Mouse (Mus musculus) limb, embryonic 14.5 days (tissue): ENCODE data around the gene Olfr66. TPM values are rescaled to one million over a fixed set of nuclear protein-coding genes. Genes with fewer than 3 reads are reported as not detected.

Experiments
- ATAC-seq: fragments of 200-750 bp; cut with Nextera tagmentation; 2 replicates; pipeline ENCODE4 v1.8.0; 2017; ENCODE audit warnings: low read depth, moderate number of reproducible peaks, moderate TSS enrichment; ENCODE audit not compliant: low FRiP score
- DNase-seq: peaks from one replicate; pipeline ENCODE4 v3.0.0-alpha.2; 2015; ENCODE audit warnings: low spot score
- H3K27ac ChIP-seq: fragments of 300-500 bp; sonication (generic); replicated peaks from 2 replicates; pipeline ENCODE4 v1.5.1; 2014; ENCODE audit warnings: low read depth, mild to moderate bottlenecking, low read length, moderate library complexity, mixed read lengths
- H3K27me3 ChIP-seq: fragments of 300-500 bp; sonication (generic); 2 replicates; pipeline ENCODE4 v1.6.1; 2014; ENCODE audit warnings: low read length, mixed read lengths; ENCODE audit not compliant: control insufficient read depth, insufficient read depth
- H3K36me3 ChIP-seq: fragments of 300-500 bp; sonication (generic); 2 replicates; pipeline ENCODE4 v1.6.1; 2014; ENCODE audit warnings: mild to moderate bottlenecking, low read length, moderate library complexity, mixed read lengths; ENCODE audit not compliant: control insufficient read depth, insufficient read depth
- H3K4me1 ChIP-seq: fragments of 300-500 bp; sonication (generic); 2 replicates; pipeline ENCODE4 v1.6.1; 2014; ENCODE audit warnings: antibody characterized with exemption, low read length, mixed read lengths; ENCODE audit not compliant: control insufficient read depth, insufficient read depth
- H3K4me2 ChIP-seq: fragments of 300-500 bp; sonication (generic); replicated peaks from 2 replicates; pipeline ENCODE4 v1.6.1; 2014; ENCODE audit warnings: low read depth, mild to moderate bottlenecking, low read length, moderate library complexity; ENCODE audit not compliant: severe bottlenecking
- H3K4me3 ChIP-seq: fragments of 300-500 bp; sonication (generic); replicated peaks from 2 replicates; pipeline ENCODE4 v1.5.1; 2014; ENCODE audit warnings: low read length
- H3K9ac ChIP-seq: fragments of 300-500 bp; sonication (generic); 2 replicates; pipeline ENCODE4 v1.6.1; 2014; ENCODE audit warnings: mild to moderate bottlenecking, low read depth, low read length, moderate library complexity; ENCODE audit not compliant: severe bottlenecking
- H3K9me3 ChIP-seq: fragments of 300-500 bp; sonication (generic); 2 replicates; pipeline ENCODE4 v1.6.1; 2016; ENCODE audit warnings: low read length; ENCODE audit not compliant: control insufficient read depth
- POLR2A ChIP-seq: fragments of 200-500 bp; IDR thresholded peaks from 2 replicates; pipeline ENCODE4 v1.8.0; 2012; ENCODE audit warnings: inconsistent platforms, mild to moderate bottlenecking, moderate library complexity, borderline replicate concordance; ENCODE audit not compliant: insufficient read depth, insufficient read length; ENCODE audit errors: extremely low read depth
- WGBS: fragments of 180-500 bp; shearing (Covaris S2); extraction: QIAGEN DNeasy Blood & Tissue Kit; methylation state at CpG from one replicate; pipeline ENCODE4 v1.1.7; 2014; 5-methylcytosine and 5-hydroxymethylcytosine counted together
- polyA plus RNA-seq, 2 experiments: library from polyadenylated mRNA; depleted of rRNA in 1 of 2; stranded (reverse) in 1 of 2; unstranded in 1 of 2; fragments of >200 nt; fragmentation: Nextera tagmentation in 1 of 2; extraction: Ambion mirVana in 1 of 2; gene quantifications; 2 replicates each; pipeline versions ENCODE4 v1.2.1 to v1.2.3; 2012 to 2014

Olfr66 gene
- polyA plus RNA-seq, 2 experiments, result not detected

DNA sequence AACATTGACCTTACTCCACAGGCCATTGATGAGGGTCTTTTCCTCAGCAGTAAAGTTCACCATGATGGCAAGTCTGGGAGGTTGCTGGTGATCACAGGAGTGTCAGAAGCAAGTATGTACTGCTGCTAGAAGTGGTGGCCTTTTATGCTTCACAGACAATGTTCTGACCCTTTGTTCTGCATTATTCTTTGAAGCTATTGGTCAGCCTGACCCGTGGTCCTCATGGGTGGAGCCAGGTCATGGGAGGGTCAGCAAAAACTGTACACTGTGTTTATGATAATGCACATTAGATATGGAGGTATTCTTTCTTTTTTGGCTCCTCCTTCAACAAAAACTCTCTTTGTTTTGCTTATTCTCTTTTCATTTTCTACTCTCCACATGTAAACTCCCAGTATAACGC, 33.0 kb downstream of the Olfr66 start, which contains the start of gene Hbb-y:
Gene Hbb-y, minus strand, starts transcription at position 127 of the 400 bp plus-strand sequence.
- WGBS, result 76% methylated on average over 2 of the region's 2 CpGs
- H3K27me3 ChIP-seq, result no peaks in the 10 kb centered on the region
- H3K9me3 ChIP-seq, result no peaks in the 10 kb centered on the region
- DNase-seq, result no peak
- no peak for ATAC-seq
- H3K4me3 ChIP-seq, result no peak within 1 kb of the TSS
- no peak within 1 kb of the TSS for H3K27ac ChIP-seq
- H3K36me3 ChIP-seq, result no peaks in the 10 kb centered on the region
- H3K4me1 ChIP-seq, result no peaks in the 10 kb centered on the region
- H3K4me2 ChIP-seq, result no peak within 1 kb of the TSS
- no peak within 1 kb of the TSS for H3K9ac ChIP-seq
- TF ChIP-seq POLR2A, result no peak

DNA sequence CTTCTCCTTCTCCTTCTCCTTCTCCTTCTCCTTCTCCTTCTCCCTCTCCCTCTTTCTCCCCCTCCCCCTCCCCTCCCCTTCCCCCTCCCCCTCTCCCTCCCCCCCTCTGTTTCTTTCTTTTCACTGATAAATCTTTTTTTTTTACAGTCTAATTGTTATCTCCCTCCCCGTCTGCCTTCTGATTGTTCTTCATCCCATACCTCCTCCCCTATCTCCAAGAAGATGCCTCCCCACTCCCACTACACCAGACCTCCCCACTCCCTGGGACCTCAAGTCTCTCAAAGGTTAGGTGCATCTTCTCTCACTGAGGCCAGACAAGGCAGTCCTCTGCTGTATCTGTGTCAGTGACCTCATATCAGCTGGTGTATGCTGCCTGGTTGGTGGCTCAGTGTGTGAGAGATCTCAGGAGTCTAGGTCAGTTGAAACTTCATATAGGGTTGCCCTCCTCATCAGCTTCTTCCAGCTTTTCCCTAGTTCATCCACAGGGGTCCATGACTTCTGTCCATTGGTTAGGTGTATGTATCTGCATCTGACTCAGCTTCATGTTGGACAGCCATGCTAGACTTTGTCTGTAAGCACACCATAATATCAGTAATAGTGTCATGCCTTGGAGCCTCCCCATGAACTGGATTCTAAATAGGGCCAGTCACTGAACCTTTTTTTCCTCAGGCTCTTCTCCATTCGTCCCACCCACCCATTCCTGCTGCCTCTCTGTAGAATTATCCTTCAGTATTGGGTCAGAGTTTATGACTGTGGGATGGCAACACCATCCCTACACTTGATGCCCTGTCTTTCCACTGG, 41.3 kb downstream of the Olfr66 start:
- H3K4me2 ChIP-seq, result no peak overlapping the region
- DNase-seq, result no peak

DNA sequence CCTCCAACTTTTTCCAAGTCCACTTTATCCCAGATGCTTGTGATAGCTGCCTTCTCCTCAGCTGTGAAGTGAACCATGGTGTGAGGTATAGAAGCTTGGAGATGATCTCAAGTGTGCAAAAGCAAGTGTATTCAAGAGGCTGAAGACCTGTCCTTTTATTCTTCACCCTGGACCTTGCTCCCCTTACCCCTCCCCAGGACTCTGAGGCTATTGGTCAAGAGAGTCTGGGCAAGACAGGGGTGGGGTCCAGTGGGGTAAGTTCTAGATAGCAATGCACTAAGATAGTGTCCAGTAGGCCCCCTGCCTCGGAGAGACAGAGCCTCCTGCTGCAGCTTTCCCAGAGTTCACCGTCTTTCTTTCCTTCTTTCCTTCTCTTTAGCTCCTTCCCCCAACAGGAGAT, 43.0 kb downstream of the Olfr66 start, which contains the start of gene Hbb-bh1:
Gene Hbb-bh1, minus strand, starts transcription at position 131 of the 400 bp plus-strand sequence.
- DNase-seq (no peak), ATAC-seq (no peak)
- H3K4me2 ChIP-seq, result no peak within 1 kb of the TSS
- H3K4me1 ChIP-seq, result no peaks in the 10 kb centered on the region
- H3K27me3 ChIP-seq, result no peaks in the 10 kb centered on the region
- no peak for TF ChIP-seq POLR2A
- no peak within 1 kb of the TSS for H3K4me3 ChIP-seq
- no peaks in the 10 kb centered on the region for H3K36me3 ChIP-seq
- no peaks in the 10 kb centered on the region for H3K9me3 ChIP-seq
- no peak within 1 kb of the TSS for H3K27ac ChIP-seq
- 73% methylated on average over 2 of the region's 2 CpGs for WGBS
- H3K9ac ChIP-seq, result no peak within 1 kb of the TSS

More for the DNA sequence above, 41.3 kb downstream of the Olfr66 start:
- H3K4me3 ChIP-seq, result no peak overlapping the region
- TF ChIP-seq POLR2A, result no peak
- no peaks in the 10 kb centered on the region for H3K9me3 ChIP-seq
- no peak overlapping the region for H3K9ac ChIP-seq
- H3K36me3 ChIP-seq, result no peaks in the 10 kb centered on the region
- H3K27me3 ChIP-seq, result no peaks in the 10 kb centered on the region
- ATAC-seq, result no peak
- WGBS, result 35% methylated on average over 1 of the region's 2 CpGs
- H3K27ac ChIP-seq, result no peak overlapping the region
- H3K4me1 ChIP-seq, result no peaks in the 10 kb centered on the region

DNA sequence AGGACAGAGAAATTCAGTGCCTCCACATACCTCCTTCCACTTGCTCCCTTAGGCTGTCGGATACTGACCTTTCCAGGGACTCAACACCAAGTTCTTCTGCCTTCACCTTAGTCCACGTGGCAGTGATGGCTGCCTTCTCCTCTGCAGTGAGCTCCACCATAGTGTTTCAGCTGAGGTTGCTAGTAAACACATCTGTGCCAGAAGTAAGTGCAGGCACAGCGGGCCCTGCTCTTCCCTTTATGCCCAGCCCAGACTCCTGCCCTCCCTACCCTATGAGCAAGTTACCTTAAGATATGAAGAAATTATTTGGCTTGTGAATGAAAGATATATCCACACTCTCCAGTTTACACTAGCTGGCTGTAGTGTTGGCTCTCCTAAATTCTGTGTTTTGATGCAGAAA, 45.8 kb downstream of the Olfr66 start, which contains the start of gene Hbb-bh2:
Gene Hbb-bh2, minus strand, starts transcription at position 253 of the 400 bp plus-strand sequence.
- ATAC-seq (no peak), DNase-seq (no peak)
- Histone ChIP-seq H3K4me1 (no peaks in the 10 kb centered on the region), H3K4me2 (no peak within 1 kb of the TSS), H3K9ac (no peak within 1 kb of the TSS), H3K27ac (no peak within 1 kb of the TSS), H3K36me3 (no peaks in the 10 kb centered on the region), H3K4me3 (no peak within 1 kb of the TSS), H3K27me3 (no peaks in the 10 kb centered on the region), H3K9me3 (no peaks in the 10 kb centered on the region)
- 77% methylated on average over 3 of the region's 3 CpGs for WGBS
- no peak for TF ChIP-seq POLR2A

Other genes starting within 250 kb of the Olfr66 start
Only the 30 nearest of the 32 such genes appear.
- gene Olfr623, start 222.6 kb downstream of the Olfr66 start, polyA plus RNA-seq (2012; rRNA removed), result not detected in 2 replicates
- not detected in 2 replicates for gene Olfr623, start 222.6 kb downstream of the Olfr66 start, polyA plus RNA-seq (2014; fragmentation: Nextera tagmentation; extraction: Ambion mirVana)
- gene Olfr624, start 215.1 kb downstream of the Olfr66 start, polyA plus RNA-seq (2012; rRNA removed), result 0.03 TPM in 1 of 2 replicates, not detected in the other
- gene Olfr624, start 215.1 kb downstream of the Olfr66 start, polyA plus RNA-seq (2014; fragmentation: Nextera tagmentation; extraction: Ambion mirVana), result 0.06 and 0.07 TPM in 2 replicates
- gene Olfr625-ps1, start 203.5 kb downstream of the Olfr66 start, polyA plus RNA-seq (2012; rRNA removed), result not detected in 2 replicates
- not detected in 2 replicates for gene Olfr625-ps1, start 203.5 kb downstream of the Olfr66 start, polyA plus RNA-seq (2014; fragmentation: Nextera tagmentation; extraction: Ambion mirVana)
- gene Olfr243, start 171.6 kb downstream of the Olfr66 start, polyA plus RNA-seq (2012; rRNA removed), result not detected in 2 replicates
- not detected in 2 replicates for gene Olfr243, start 171.6 kb downstream of the Olfr66 start, polyA plus RNA-seq (2014; fragmentation: Nextera tagmentation; extraction: Ambion mirVana)
- not detected in 2 replicates for gene Olfr628, start 155.9 kb downstream of the Olfr66 start, polyA plus RNA-seq (2012; rRNA removed)
- gene Olfr628, start 155.9 kb downstream of the Olfr66 start, polyA plus RNA-seq (2014; fragmentation: Nextera tagmentation; extraction: Ambion mirVana), result not detected in 2 replicates
- not detected in 2 replicates for gene Olfr629, start 141.3 kb downstream of the Olfr66 start, polyA plus RNA-seq (2012; rRNA removed)
- not detected in 2 replicates for gene Olfr629, start 141.3 kb downstream of the Olfr66 start, polyA plus RNA-seq (2014; fragmentation: Nextera tagmentation; extraction: Ambion mirVana)
- gene Olfr630, start 128.9 kb downstream of the Olfr66 start, polyA plus RNA-seq (2012; rRNA removed), result not detected in 2 replicates
- not detected in 2 replicates for gene Olfr630, start 128.9 kb downstream of the Olfr66 start, polyA plus RNA-seq (2014; fragmentation: Nextera tagmentation; extraction: Ambion mirVana)
- not detected in 2 replicates for gene Olfr69, start 114.7 kb downstream of the Olfr66 start, polyA plus RNA-seq (2012; rRNA removed)
- not detected in 2 replicates for gene Olfr69, start 114.7 kb downstream of the Olfr66 start, polyA plus RNA-seq (2014; fragmentation: Nextera tagmentation; extraction: Ambion mirVana)
- gene Olfr68, start 106.6 kb downstream of the Olfr66 start, polyA plus RNA-seq (2012; rRNA removed), result not detected in 2 replicates
- not detected in 2 replicates for gene Olfr68, start 106.6 kb downstream of the Olfr66 start, polyA plus RNA-seq (2014; fragmentation: Nextera tagmentation; extraction: Ambion mirVana)
- 0.03 TPM in 1 of 2 replicates, not detected in the other for gene Olfr67, start 94.4 kb downstream of the Olfr66 start, polyA plus RNA-seq (2012; rRNA removed)
- gene Olfr67, start 94.4 kb downstream of the Olfr66 start, polyA plus RNA-seq (2014; fragmentation: Nextera tagmentation; extraction: Ambion mirVana), result not detected in 2 replicates
- 2,382 and 2,478 TPM in 2 replicates for gene Hbb-bt, start 72.3 kb downstream of the Olfr66 start, polyA plus RNA-seq (2012; rRNA removed)
- 2,610 and 4,062 TPM in 2 replicates for gene Hbb-bt, start 72.3 kb downstream of the Olfr66 start, polyA plus RNA-seq (2014; fragmentation: Nextera tagmentation; extraction: Ambion mirVana)
- 9,008 and 9,822 TPM in 2 replicates for gene Hbb-bs, start 58.2 kb downstream of the Olfr66 start, polyA plus RNA-seq (2012; rRNA removed)
- gene Hbb-bs, start 58.2 kb downstream of the Olfr66 start, polyA plus RNA-seq (2014; fragmentation: Nextera tagmentation; extraction: Ambion mirVana), result 6,131 and 9,529 TPM in 2 replicates
- not detected in 2 replicates for gene Hbb-bh2, start 45.7 kb downstream of the Olfr66 start, polyA plus RNA-seq (2012; rRNA removed)
- gene Hbb-bh2, start 45.7 kb downstream of the Olfr66 start, polyA plus RNA-seq (2014; fragmentation: Nextera tagmentation; extraction: Ambion mirVana), result not detected in 2 replicates
- gene Hbb-bh1, start 43.1 kb downstream of the Olfr66 start, polyA plus RNA-seq (2012; rRNA removed), result 12.0 and 13.3 TPM in 2 replicates
- gene Hbb-bh1, start 43.1 kb downstream of the Olfr66 start, polyA plus RNA-seq (2014; fragmentation: Nextera tagmentation; extraction: Ambion mirVana), result 8.0 and 8.4 TPM in 2 replicates
- 702 and 799 TPM in 2 replicates for gene Hbb-y, start 33.0 kb downstream of the Olfr66 start, polyA plus RNA-seq (2012; rRNA removed)
- 1,395 and 1,439 TPM in 2 replicates for gene Hbb-y, start 33.0 kb downstream of the Olfr66 start, polyA plus RNA-seq (2014; fragmentation: Nextera tagmentation; extraction: Ambion mirVana)
- not detected in 2 replicates for gene Olfr64, start 8.2 kb upstream of the Olfr66 start, polyA plus RNA-seq (2012; rRNA removed)
- gene Olfr64, start 8.2 kb upstream of the Olfr66 start, polyA plus RNA-seq (2014; fragmentation: Nextera tagmentation; extraction: Ambion mirVana), result not detected in 2 replicates
- not detected in 2 replicates for gene Olfr65, start 17.2 kb upstream of the Olfr66 start, polyA plus RNA-seq (2012; rRNA removed)
- gene Olfr65, start 17.2 kb upstream of the Olfr66 start, polyA plus RNA-seq (2014; fragmentation: Nextera tagmentation; extraction: Ambion mirVana), result not detected in 2 replicates
- gene Olfr631, start 42.6 kb upstream of the Olfr66 start, polyA plus RNA-seq (2012; rRNA removed), result not detected in 2 replicates
- gene Olfr631, start 42.6 kb upstream of the Olfr66 start, polyA plus RNA-seq (2014; fragmentation: Nextera tagmentation; extraction: Ambion mirVana), result not detected in 2 replicates
- not detected in 2 replicates for gene Olfr632, start 48.1 kb upstream of the Olfr66 start, polyA plus RNA-seq (2012; rRNA removed)
- not detected in 2 replicates for gene Olfr632, start 48.1 kb upstream of the Olfr66 start, polyA plus RNA-seq (2014; fragmentation: Nextera tagmentation; extraction: Ambion mirVana)
- gene Olfr633, start 58.2 kb upstream of the Olfr66 start, polyA plus RNA-seq (2012; rRNA removed), result not detected in 2 replicates
- not detected in 2 replicates for gene Olfr633, start 58.2 kb upstream of the Olfr66 start, polyA plus RNA-seq (2014; fragmentation: Nextera tagmentation; extraction: Ambion mirVana)
- not detected in 2 replicates for gene Olfr635, start 84.9 kb upstream of the Olfr66 start, polyA plus RNA-seq (2012; rRNA removed)
- 0.03 TPM in 1 of 2 replicates, not detected in the other for gene Olfr635, start 84.9 kb upstream of the Olfr66 start, polyA plus RNA-seq (2014; fragmentation: Nextera tagmentation; extraction: Ambion mirVana)
- not detected in 2 replicates for gene Olfr638, start 112.5 kb upstream of the Olfr66 start, polyA plus RNA-seq (2012; rRNA removed)
- gene Olfr638, start 112.5 kb upstream of the Olfr66 start, polyA plus RNA-seq (2014; fragmentation: Nextera tagmentation; extraction: Ambion mirVana), result not detected in 2 replicates
- not detected in 2 replicates for gene Olfr639, start 131.1 kb upstream of the Olfr66 start, polyA plus RNA-seq (2012; rRNA removed)
- not detected in 2 replicates for gene Olfr639, start 131.1 kb upstream of the Olfr66 start, polyA plus RNA-seq (2014; fragmentation: Nextera tagmentation; extraction: Ambion mirVana)
- gene Olfr640, start 139.3 kb upstream of the Olfr66 start, polyA plus RNA-seq (2012; rRNA removed), result not detected in 2 replicates
- not detected in 2 replicates for gene Olfr640, start 139.3 kb upstream of the Olfr66 start, polyA plus RNA-seq (2014; fragmentation: Nextera tagmentation; extraction: Ambion mirVana)
- gene Olfr641, start 149.2 kb upstream of the Olfr66 start, polyA plus RNA-seq (2012; rRNA removed), result not detected in 2 replicates
- gene Olfr641, start 149.2 kb upstream of the Olfr66 start, polyA plus RNA-seq (2014; fragmentation: Nextera tagmentation; extraction: Ambion mirVana), result not detected in 2 replicates
- not detected in 2 replicates for gene Olfr642, start 166.4 kb upstream of the Olfr66 start, polyA plus RNA-seq (2012; rRNA removed)
- gene Olfr642, start 166.4 kb upstream of the Olfr66 start, polyA plus RNA-seq (2014; fragmentation: Nextera tagmentation; extraction: Ambion mirVana), result not detected in 2 replicates
- 0.03 TPM in 1 of 2 replicates, not detected in the other for gene 4930516K23Rik, start 175.2 kb upstream of the Olfr66 start, polyA plus RNA-seq (2012; rRNA removed)
- gene 4930516K23Rik, start 175.2 kb upstream of the Olfr66 start, polyA plus RNA-seq (2014; fragmentation: Nextera tagmentation; extraction: Ambion mirVana), result not detected in 2 replicates
- gene Olfr644, start 185.6 kb upstream of the Olfr66 start, polyA plus RNA-seq (2012; rRNA removed), result 0.10 TPM in 1 of 2 replicates, not detected in the other
- gene Olfr644, start 185.6 kb upstream of the Olfr66 start, polyA plus RNA-seq (2014; fragmentation: Nextera tagmentation; extraction: Ambion mirVana), result not detected in 2 replicates
- not detected in 2 replicates for gene Olfr645, start 199.2 kb upstream of the Olfr66 start, polyA plus RNA-seq (2012; rRNA removed)
- gene Olfr645, start 199.2 kb upstream of the Olfr66 start, polyA plus RNA-seq (2014; fragmentation: Nextera tagmentation; extraction: Ambion mirVana), result not detected in 2 replicates
- gene Olfr646, start 218.6 kb upstream of the Olfr66 start, polyA plus RNA-seq (2012; rRNA removed), result not detected in 2 replicates
- gene Olfr646, start 218.6 kb upstream of the Olfr66 start, polyA plus RNA-seq (2014; fragmentation: Nextera tagmentation; extraction: Ambion mirVana), result not detected in 2 replicates